Comparison of ENCODE assay signal across 8 mouse cellular contexts in the genomic region with DNA sequence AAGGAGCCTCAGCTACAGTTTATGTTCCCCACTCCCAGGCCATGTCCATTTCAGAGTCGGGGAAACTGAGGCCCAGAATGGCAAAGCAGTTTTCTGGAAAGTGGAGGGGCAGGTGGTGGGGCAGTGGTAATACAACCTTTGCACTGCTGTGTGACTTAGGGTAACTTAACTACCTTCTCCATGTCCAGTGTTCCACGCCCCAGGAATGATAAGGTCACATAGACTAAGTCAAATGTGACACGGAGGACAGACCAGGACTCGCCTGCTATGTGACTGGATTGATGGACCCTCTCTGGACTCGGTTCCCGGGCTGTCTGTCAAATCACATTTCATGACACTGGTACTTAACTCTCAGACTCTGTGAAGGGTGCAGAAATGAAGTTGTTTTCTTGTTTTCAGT. TPM values are rescaled to one million over a fixed set of nuclear protein-coding genes. Genes with fewer than 3 reads are reported as not detected.
A peak's percentile ranks its signal among the peaks of the same experiment; 100 is the strongest.
DNase-seq lines count a peak whose midpoint lies in the region; ATAC-seq and TF ChIP-seq lines count a peak whose summit lies in the region.

No protein-coding gene starts in this region.

- peaks cover 3% of the 10 kb centered on the region; the same call in 1 of the 2 replicates for H3K4me1 ChIP-seq in neural tube, embryonic 11.5 days (ENCODE audit: control insufficient read depth, insufficient read depth, low read length)
- H3K4me1 ChIP-seq in forebrain, embryonic 10.5 days, result peaks cover 22% of the 10 kb centered on the region
- peaks cover 14% of the 10 kb centered on the region for H3K4me1 ChIP-seq in limb, embryonic 13.5 days
- peaks cover 3% of the 10 kb centered on the region; the same call in 1 of the 2 replicates for H3K4me1 ChIP-seq in small intestine, adult 2 months (ENCODE audit: control insufficient read depth, insufficient read depth, insufficient read length, low read length)

- H3K27ac ChIP-seq in neural tube, embryonic 11.5 days (ENCODE audit: low read depth, low read length), result no peak overlapping the region
- H3K27ac ChIP-seq in forebrain, embryonic 10.5 days, result peak overlapping the region; percentile 77; the same call in 1 of the 2 replicates
- no peak overlapping the region for H3K27ac ChIP-seq in limb, embryonic 13.5 days
- peak overlapping the region; percentile 48 for H3K27ac ChIP-seq in small intestine, adult 2 months (ENCODE audit: insufficient read depth, low read depth, low read length)

- no peak overlapping the region; the same call in 1 of the 2 replicates for H3K4me3 ChIP-seq in neural tube, embryonic 11.5 days (ENCODE audit: low read depth, low read length)
- peak overlapping the region; percentile 41 for H3K4me3 ChIP-seq in forebrain, embryonic 10.5 days
- H3K4me3 ChIP-seq in limb, embryonic 13.5 days, result peak overlapping the region; percentile 39
- H3K4me3 ChIP-seq in small intestine, adult 2 months (ENCODE audit: low read depth, low read length), result peak overlapping the region; percentile 71

- TF ChIP-seq POLR2A in small intestine, adult 2 months (IDR thresholded peaks at IDR 0.05; ENCODE audit: low read depth, low read length), result no peak

- no peak overlapping the region; the same call in 1 of the 2 replicates for H3K9ac ChIP-seq in neural tube, embryonic 11.5 days (ENCODE audit: low read length)
- peak overlapping the region; percentile 54; the same call in 1 of the 2 replicates for H3K9ac ChIP-seq in limb, embryonic 13.5 days

- no peak for ATAC-seq in neural tube, embryonic 11.5 days (ENCODE audit: insufficient read depth, low FRiP score, low TSS enrichment)
- no peak for ATAC-seq in limb, embryonic 13.5 days (ENCODE audit: low FRiP score, low read depth)

- peak overlapping the region; percentile 41; the same call in 1 of the 2 replicates for H3K4me2 ChIP-seq in neural tube, embryonic 11.5 days (ENCODE audit: low read depth)
- H3K4me2 ChIP-seq in limb, embryonic 13.5 days (replicated peaks), result peak overlapping the region; percentile 62

- H3K9me3 ChIP-seq in neural tube, embryonic 11.5 days (ENCODE audit: control insufficient read depth, low read length), result no peaks in the 10 kb centered on the region
- H3K9me3 ChIP-seq in forebrain, embryonic 10.5 days, result no peaks in the 10 kb centered on the region
- H3K9me3 ChIP-seq in limb, embryonic 13.5 days, result no peaks in the 10 kb centered on the region

- DNase-seq in neural tube, embryonic 11.5 days (ENCODE audit: low spot score), result no peak
- DNase-seq in neural tube, embryonic 10.5 days (ENCODE audit: extremely low spot score, low spot score), result no peak
- no peak for DNase-seq in forebrain, embryonic 10.5 days (ENCODE audit: extremely low spot score, low spot score)
- DNase-seq in left cerebral cortex, adult 11 months (ENCODE audit: low spot score), result no peak
- no peak for DNase-seq in urinary bladder, postnatal 4 days (ENCODE audit: low spot score in 2 of 2)
- DNase-seq in cerebellum, adult 8-10 months, result no peak

- 87% methylated on average over 6 of the region's 6 CpGs for WGBS in neural tube, embryonic 11.5 days
- WGBS in forebrain, embryonic 10.5 days, result 83% methylated on average over 6 of the region's 6 CpGs
- 81% methylated on average over 6 of the region's 6 CpGs for WGBS in limb, embryonic 13.5 days
- WGBS in small intestine, adult 2 months, result 60% methylated on average over 6 of the region's 6 CpGs

- H3K36me3 ChIP-seq in neural tube, embryonic 11.5 days (ENCODE audit: control insufficient read depth, insufficient read depth, low read length), result no peaks in the 10 kb centered on the region
- no peaks in the 10 kb centered on the region for H3K36me3 ChIP-seq in forebrain, embryonic 10.5 days (replicated peaks)
- H3K36me3 ChIP-seq in limb, embryonic 13.5 days, result no peaks in the 10 kb centered on the region
- peaks cover 7% of the 10 kb centered on the region; the same call in 1 of the 2 replicates for H3K36me3 ChIP-seq in small intestine, adult 2 months (ENCODE audit: control insufficient read depth, insufficient read depth, low read length)

- no peaks in the 10 kb centered on the region for H3K27me3 ChIP-seq in neural tube, embryonic 11.5 days (ENCODE audit: control insufficient read depth, insufficient read depth, low read length)
- no peaks in the 10 kb centered on the region for H3K27me3 ChIP-seq in forebrain, embryonic 10.5 days (ENCODE audit: poor library complexity, severe bottlenecking)
- H3K27me3 ChIP-seq in limb, embryonic 13.5 days, result no peaks in the 10 kb centered on the region
- H3K27me3 ChIP-seq in small intestine, adult 2 months (ENCODE audit: control insufficient read depth, insufficient read depth, low read length), result no peaks in the 10 kb centered on the region

- no peak for TF ChIP-seq CTCF in small intestine, adult 2 months (IDR thresholded peaks at IDR 0.05; ENCODE audit: extremely low read depth, insufficient read length, insufficient replicate concordance, low read depth, low read length)

RNA-seq across cellular contexts. Expression of gene Oas1c, which starts 0.7 kb away (rescaled TPM):
- 0.21 and 0.23 TPM in 2 replicates for polyA plus RNA-seq in neural tube, embryonic 11.5 days (2014; fragmentation: Nextera tagmentation; extraction: Ambion mirVana)
- polyA plus RNA-seq in forebrain, embryonic 10.5 days (2016; fragmentation: Nextera tagmentation; extraction: Ambion mirVana), result 0.33 and 0.41 TPM in 2 replicates
- polyA plus RNA-seq in limb, embryonic 13.5 days (2015; fragmentation: Nextera tagmentation; extraction: Ambion mirVana), result 0.24 and 0.37 TPM in 2 replicates
- polyA plus RNA-seq in small intestine, adult 2 months (2012; rRNA removed), result 1.2 and 1.4 TPM in 2 replicates

RNA-seq across cellular contexts. Expression of gene Oas1e, which starts 17.7 kb away (rescaled TPM):
- 0.18 TPM in 1 of 2 replicates, not detected in the other for polyA plus RNA-seq in neural tube, embryonic 11.5 days (2014; fragmentation: Nextera tagmentation; extraction: Ambion mirVana)
- not detected in 2 replicates for polyA plus RNA-seq in forebrain, embryonic 10.5 days (2016; fragmentation: Nextera tagmentation; extraction: Ambion mirVana)
- polyA plus RNA-seq in limb, embryonic 13.5 days (2015; fragmentation: Nextera tagmentation; extraction: Ambion mirVana), result not detected in 2 replicates
- polyA plus RNA-seq in small intestine, adult 2 months (2012; rRNA removed), result 0.09 and 3.6 TPM in 2 replicates

RNA-seq across cellular contexts. Expression of gene Oas1f, which starts 34.1 kb away (rescaled TPM):
- polyA plus RNA-seq in neural tube, embryonic 11.5 days (2014; fragmentation: Nextera tagmentation; extraction: Ambion mirVana), result not detected in 2 replicates
- polyA plus RNA-seq in forebrain, embryonic 10.5 days (2016; fragmentation: Nextera tagmentation; extraction: Ambion mirVana), result not detected in 2 replicates
- polyA plus RNA-seq in limb, embryonic 13.5 days (2015; fragmentation: Nextera tagmentation; extraction: Ambion mirVana), result not detected in 2 replicates
- polyA plus RNA-seq in small intestine, adult 2 months (2012; rRNA removed), result 0.19 TPM in 1 of 2 replicates, not detected in the other

RNA-seq across cellular contexts. Expression of gene Oas3, which starts 35.6 kb away (rescaled TPM):
- polyA plus RNA-seq in neural tube, embryonic 11.5 days (2014; fragmentation: Nextera tagmentation; extraction: Ambion mirVana), result 0.08 TPM in 1 of 2 replicates, not detected in the other
- polyA plus RNA-seq in forebrain, embryonic 10.5 days (2016; fragmentation: Nextera tagmentation; extraction: Ambion mirVana), result 0.07 and 0.14 TPM in 2 replicates
- polyA plus RNA-seq in limb, embryonic 13.5 days (2015; fragmentation: Nextera tagmentation; extraction: Ambion mirVana), result 0.18 and 0.20 TPM in 2 replicates
- polyA plus RNA-seq in small intestine, adult 2 months (2012; rRNA removed), result 9.6 and 94.5 TPM in 2 replicates

RNA-seq across cellular contexts. Expression of gene Oas1h, which starts 48.2 kb away (rescaled TPM):
- polyA plus RNA-seq in neural tube, embryonic 11.5 days (2014; fragmentation: Nextera tagmentation; extraction: Ambion mirVana), result not detected in 2 replicates
- not detected in 2 replicates for polyA plus RNA-seq in forebrain, embryonic 10.5 days (2016; fragmentation: Nextera tagmentation; extraction: Ambion mirVana)
- polyA plus RNA-seq in limb, embryonic 13.5 days (2015; fragmentation: Nextera tagmentation; extraction: Ambion mirVana), result not detected in 2 replicates
- polyA plus RNA-seq in small intestine, adult 2 months (2012; rRNA removed), result not detected in 2 replicates

Comparison
In these comparisons a context has a peak if more than half of its experiments do, and no peak if none do; other contexts are left out.
1. H3K27ac ChIP-seq: peak in forebrain, embryonic 10.5 days (single experiment) and small intestine, adult 2 months (single experiment); none in neural tube, embryonic 11.5 days (single experiment) and limb, embryonic 13.5 days (single experiment).